Mouse (Mus musculus) liver, embryonic 11.5 days (tissue): ENCODE measurements around the gene Gm7971. TPM values are rescaled to one million over a fixed set of nuclear protein-coding genes. Genes with fewer than 3 reads are reported as not detected.
"Not testable (repeated sequence)": the region's sequence is repeated elsewhere in the genome, so short reads cannot be mapped to it uniquely, and the experiment has no call there.

Experiments
- ATAC-seq: fragments of 200-750 bp; cut with Nextera tagmentation; replicated peaks from 2 replicates; pipeline ENCODE4 v1.8.0; 2017; ENCODE audit warnings: moderate number of reproducible peaks, mild to moderate bottlenecking, moderate TSS enrichment, moderate library complexity; ENCODE audit not compliant: low FRiP score
- DNase-seq: peaks from one replicate; pipeline ENCODE4 v3.0.0-alpha.2; 2017; ENCODE audit warnings: low spot score
- H3K27ac ChIP-seq: fragments of 300-500 bp; sonication (generic); 2 replicates; pipeline ENCODE4 v1.5.1; 2014; ENCODE audit warnings: mild to moderate bottlenecking, low read depth, low read length, control low read depth
- H3K27me3 ChIP-seq: fragments of 300-500 bp; sonication (generic); replicated peaks from 2 replicates; pipeline ENCODE4 v1.6.1; 2014; ENCODE audit warnings: low read length, mixed read lengths; ENCODE audit not compliant: control insufficient read depth, insufficient read depth
- H3K36me3 ChIP-seq: fragments of 300-500 bp; sonication (generic); 2 replicates; pipeline ENCODE4 v1.6.1; 2014; ENCODE audit warnings: mild to moderate bottlenecking, low read length, moderate library complexity, mixed read lengths; ENCODE audit not compliant: control insufficient read depth, insufficient read depth
- H3K4me1 ChIP-seq: fragments of 300-500 bp; sonication (generic); replicated peaks from 2 replicates; pipeline ENCODE4 v1.6.1; 2014; ENCODE audit warnings: low read length, mixed read lengths; ENCODE audit not compliant: control insufficient read depth, insufficient read depth
- H3K4me2 ChIP-seq: fragments of 300-500 bp; sonication (generic); 2 replicates; pipeline ENCODE4 v1.6.1; 2014; ENCODE audit warnings: mild to moderate bottlenecking, control low read depth, moderate library complexity
- H3K4me3 ChIP-seq: fragments of 300-500 bp; sonication (generic); 2 replicates; pipeline ENCODE4 v1.5.1; 2014; ENCODE audit warnings: low read depth, low read length, control low read depth
- H3K9ac ChIP-seq: fragments of 300-500 bp; sonication (generic); 2 replicates; pipeline ENCODE4 v1.6.1; 2014; ENCODE audit warnings: low read depth, low read length, control low read depth
- H3K9me3 ChIP-seq: fragments of 300-500 bp; sonication (generic); 2 replicates; pipeline ENCODE4 v1.6.1; 2016; ENCODE audit warnings: low read length, inconsistent platforms, mixed read lengths; ENCODE audit not compliant: control insufficient read depth
- WGBS: fragments of 180-500 bp; shearing (Covaris S2); extraction: QIAGEN DNeasy Blood & Tissue Kit; methylation state at CpG from one replicate; pipeline ENCODE4 v1.1.7; 2014; 5-methylcytosine and 5-hydroxymethylcytosine counted together
- polyA plus RNA-seq: library from polyadenylated mRNA; unstranded; fragments of >200 nt; fragmentation: Nextera tagmentation; extraction: Ambion mirVana; gene quantifications from 2 replicates; pipeline ENCODE4 v1.2.1, GENCODE M21; 2014

Gene Gm7971
- polyA plus RNA-seq, result not detected in 2 replicates

- no CpG with 5 or more reads among the region's 1 CpGs for WGBS
Measured at GRCm38 (mm10) chr5:95594775-95595174, at the start of gene Gm7971. Gm7971 (minus strand) TSS chr5:95594875.

More at GRCm38 (mm10) chr5:95594775-95595174, at the start of gene Gm7971:
- not testable (repeated sequence) for H3K4me3 ChIP-seq, H3K36me3 ChIP-seq, DNase-seq, H3K9ac ChIP-seq, H3K4me2 ChIP-seq, H3K27ac ChIP-seq, ATAC-seq, H3K9me3 ChIP-seq, H3K27me3 ChIP-seq, H3K4me1 ChIP-seq

Other genes with a start within 250 kb of the Gm7971 start
- not detected in 2 replicates for gene D5Ertd577e, start 138.1 kb downstream of the Gm7971 start, polyA plus RNA-seq
- not detected in 2 replicates for gene Gm3286, start 84.1 kb downstream of the Gm7971 start, polyA plus RNA-seq
- gene Gm7978, start 141.3 kb upstream of the Gm7971 start, polyA plus RNA-seq, result not detected in 2 replicates
- not detected in 2 replicates for gene Gm7982, start 147.1 kb upstream of the Gm7971 start, polyA plus RNA-seq
- not detected in 2 replicates for gene E330014E10Rik, start 181.1 kb upstream of the Gm7971 start, polyA plus RNA-seq